Mouse (Mus musculus) left cerebral cortex, adult 8-10 months (tissue): ENCODE results near the gene Cyyr1. TPM values are rescaled to one million over a fixed set of nuclear protein-coding genes. Genes with fewer than 3 reads are reported as not detected.

Source experiments
- DNase-seq, 2 experiments: peaks; one replicate each; pipeline ENCODE4 v3.0.0; 2022; ENCODE audit warnings: low spot score in 2 of 2
- total RNA-seq, 4 experiments: library from RNA; stranded (reverse); gene quantifications; 2 replicates each; pipeline ENCODE4 v1.2.4; 2022

Cyyr1 gene
- total RNA-seq, 4 experiments from 2014 or later, result 4.6 to 5.4 (median 4.9) TPM

- DNase-seq, result no peak
These were observed 83.1 kb downstream of the Cyyr1 start for GRCm38 (mm10) chr16:85470057-85470456.

GRCm38 (mm10) chr16:85455043-85455442 is 98.2 kb downstream of the Cyyr1 start:
- no peak for DNase-seq

- no peak for DNase-seq
These were observed 106.9 kb downstream of the Cyyr1 start for GRCm38 (mm10) chr16:85446306-85446705.

GRCm38 (mm10) chr16:85445801-85446200 is 107.4 kb downstream of the Cyyr1 start:
- DNase-seq, result no peak

GRCm38 (mm10) chr16:85435427-85435826 is 117.8 kb downstream of the Cyyr1 start:
- peak; percentile 23 to 25 for DNase-seq

- DNase-seq, result peak in 1 of 2 experiments; percentile 28
These were observed 124.0 kb downstream of the Cyyr1 start for GRCm38 (mm10) chr16:85429173-85429572.

- DNase-seq, result no peak
These were observed 130.3 kb downstream of the Cyyr1 start for GRCm38 (mm10) chr16:85422889-85423288.

GRCm38 (mm10) chr16:85415415-85415814 is 137.8 kb downstream of the Cyyr1 start:
- no peak for DNase-seq

GRCm38 (mm10) chr16:85393430-85393948 is 159.7 kb downstream of the Cyyr1 start:
- DNase-seq, result no peak

- no peak for DNase-seq
These were observed 166.4 kb downstream of the Cyyr1 start for GRCm38 (mm10) chr16:85386801-85387200.

Other genes starting within 250 kb of the Cyyr1 start
- 10 to 100 TPM in 2 of 4 experiments, 1 to 10 TPM in 2; 8.1 to 15.9 (median 11.2) TPM for gene Adamts1, start 249.7 kb upstream of the Cyyr1 start, total RNA-seq